Mouse (Mus musculus): ENCODE measurements around the gene Tmprss9.
A peak's percentile ranks its signal among the peaks of the same experiment; 100 is the strongest.
"Not testable (repeated sequence)": the region's sequence is repeated elsewhere in the genome, so short reads cannot be mapped to it uniquely, and the experiment has no call there.

The Tmprss9 gene

GRCm38 (mm10) chr10:80871581-80871980 is at the start of gene Tmprss9:
Tmprss9 (plus strand) TSS chr10:80871848.
- peak; percentile 33 for DNase-seq (ENCODE audit: low read depth, low spot score)

GRCm38 (mm10) chr10:80821991-80822390 is 49.7 kb upstream of the Tmprss9 start:
- peak; percentile 71 for DNase-seq (ENCODE audit: low read depth, low spot score)

- no peak for DNase-seq (ENCODE audit: low read depth, low spot score)
These were observed 49.1 kb upstream of the Tmprss9 start for GRCm38 (mm10) chr10:80822528-80822927.

GRCm38 (mm10) chr10:80823316-80823715 is 48.3 kb upstream of the Tmprss9 start:
- no peak for DNase-seq (ENCODE audit: low read depth, low spot score)

- peak; percentile 58 for DNase-seq (ENCODE audit: low read depth, low spot score)
These were observed 47.6 kb upstream of the Tmprss9 start for GRCm38 (mm10) chr10:80823847-80824643.

- DNase-seq (ENCODE audit: low read depth, low spot score), result no peak
These were observed 46.8 kb upstream of the Tmprss9 start for GRCm38 (mm10) chr10:80824827-80825226.

- peak; percentile 100 for DNase-seq (ENCODE audit: low read depth, low spot score)
These were observed 45.2 kb upstream of the Tmprss9 start, which contains the start of gene Oaz1 for GRCm38 (mm10) chr10:80826151-80827062. Oaz1 (plus strand) TSS chr10:80826656.

- DNase-seq (ENCODE audit: low read depth, low spot score), result no peak
These were observed 44.4 kb upstream of the Tmprss9 start for GRCm38 (mm10) chr10:80827063-80827869.

GRCm38 (mm10) chr10:80827870-80828420 is 43.7 kb upstream of the Tmprss9 start:
- no peak for DNase-seq (ENCODE audit: low read depth, low spot score)

GRCm38 (mm10) chr10:80828587-80828986 is 43.1 kb upstream of the Tmprss9 start:
- not testable (repeated sequence) for DNase-seq (ENCODE audit: low read depth, low spot score)

GRCm38 (mm10) chr10:80829359-80830278 is 42.0 kb upstream of the Tmprss9 start:
- DNase-seq (ENCODE audit: low read depth, low spot score), result no peak

GRCm38 (mm10) chr10:80831136-80831535 is 40.5 kb upstream of the Tmprss9 start:
- DNase-seq (ENCODE audit: low read depth, low spot score), result peak; percentile 93

GRCm38 (mm10) chr10:80832818-80833217 is 38.8 kb upstream of the Tmprss9 start:
- no peak for DNase-seq (ENCODE audit: low read depth, low spot score)

- DNase-seq (ENCODE audit: low read depth, low spot score), result no peak
These were observed 36.0 kb upstream of the Tmprss9 start for GRCm38 (mm10) chr10:80835617-80836016.

- peak; percentile 41 for DNase-seq (ENCODE audit: low read depth, low spot score)
These were observed 34.7 kb upstream of the Tmprss9 start for GRCm38 (mm10) chr10:80836949-80837379.

GRCm38 (mm10) chr10:80837827-80838226 is 33.8 kb upstream of the Tmprss9 start:
- no peak for DNase-seq (ENCODE audit: low read depth, low spot score)

GRCm38 (mm10) chr10:80838346-80838912 is 33.2 kb upstream of the Tmprss9 start:
- no peak for DNase-seq (ENCODE audit: low read depth, low spot score)

- no peak for DNase-seq (ENCODE audit: low read depth, low spot score)
These were observed 31.8 kb upstream of the Tmprss9 start for GRCm38 (mm10) chr10:80839848-80840247.

- no peak for DNase-seq (ENCODE audit: low read depth, low spot score)
These were observed 30.0 kb upstream of the Tmprss9 start for GRCm38 (mm10) chr10:80841685-80842084.

- no peak for DNase-seq (ENCODE audit: low read depth, low spot score)
These were observed 29.3 kb upstream of the Tmprss9 start for GRCm38 (mm10) chr10:80842334-80842733.
